Mouse (Mus musculus): ENCODE measurements around the gene Clip4.

GRCm38 (mm10) chr17:71720434-71720833 lies 47.8 kb upstream of the Clip4 start:
- TF ChIP-seq POLR2A (IDR thresholded peaks at IDR 0.05; ENCODE audit: borderline replicate concordance, extremely low read depth, low read depth, low read length) (no peak), CTCF (IDR thresholded peaks at IDR 0.05; ENCODE audit: insufficient read depth, low read length) (no peak)

Data from lung, adult 2 months (tissue).